Mouse (Mus musculus): Measurements from ENCODE around the gene Dnase1.
"Not testable (repeated sequence)": the region's sequence is repeated elsewhere in the genome, so short reads cannot be mapped to it uniquely, and the experiment has no call there.

Dnase1 gene

DNA sequence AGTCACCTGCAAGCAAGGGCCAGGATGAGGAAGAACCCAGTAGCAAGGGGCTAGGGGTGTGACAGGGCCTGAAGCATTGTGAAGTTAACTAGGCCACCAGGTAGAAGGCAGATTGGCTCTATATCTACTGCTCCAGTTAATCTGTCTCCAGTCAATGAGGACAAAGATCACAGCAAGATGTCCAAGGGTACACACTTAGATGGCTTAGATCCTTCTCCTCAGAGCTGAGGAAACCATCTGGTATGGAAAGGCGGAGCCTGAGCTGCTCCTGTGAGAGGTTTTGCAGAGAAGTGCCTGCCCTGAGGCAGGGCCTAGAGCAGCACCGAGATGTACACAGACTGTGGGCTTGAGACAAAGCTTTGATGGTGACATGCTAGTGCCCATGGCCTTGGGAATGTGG, 7.4 kb downstream of the Dnase1 start:
- no peak for DNase-seq (ENCODE audit: extremely low spot score, low spot score)

- no peak for DNase-seq (ENCODE audit: extremely low spot score, low spot score)
Observed at GRCm38 (mm10) chr16:4045524-4045923, 8.8 kb downstream of the Dnase1 start.

- DNase-seq (ENCODE audit: extremely low spot score, low spot score): no peak
Observed at GRCm38 (mm10) chr16:4052601-4053000, 15.9 kb downstream of the Dnase1 start.

DNA sequence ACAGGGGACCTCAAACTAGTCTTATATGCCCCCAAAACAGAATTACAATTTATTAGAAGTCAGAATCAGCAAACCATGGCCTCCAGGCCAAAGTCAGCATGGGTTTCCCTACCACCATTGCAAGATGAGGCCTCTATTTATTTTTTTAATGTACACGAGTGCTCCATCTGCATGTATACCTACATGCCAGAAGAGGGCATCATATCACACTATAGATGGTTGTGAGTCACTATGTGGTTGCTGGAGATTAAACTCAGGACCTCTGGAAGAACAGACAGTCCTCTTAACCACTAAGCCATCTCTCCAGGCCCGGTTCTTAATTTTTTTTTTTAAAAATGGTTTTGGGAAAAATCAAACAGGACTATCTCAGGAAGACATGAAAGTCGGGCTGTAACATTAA, 17.1 kb downstream of the Dnase1 start:
- DNase-seq (ENCODE audit: extremely low spot score, low spot score): no peak

GRCm38 (mm10) chr16:4064945-4065344, 28.2 kb downstream of the Dnase1 start:
- DNase-seq (ENCODE audit: extremely low spot score, low spot score): no peak

- no peak for DNase-seq (ENCODE audit: extremely low spot score, low spot score)
Observed at GRCm38 (mm10) chr16:4068588-4068987, 31.8 kb downstream of the Dnase1 start.

DNA sequence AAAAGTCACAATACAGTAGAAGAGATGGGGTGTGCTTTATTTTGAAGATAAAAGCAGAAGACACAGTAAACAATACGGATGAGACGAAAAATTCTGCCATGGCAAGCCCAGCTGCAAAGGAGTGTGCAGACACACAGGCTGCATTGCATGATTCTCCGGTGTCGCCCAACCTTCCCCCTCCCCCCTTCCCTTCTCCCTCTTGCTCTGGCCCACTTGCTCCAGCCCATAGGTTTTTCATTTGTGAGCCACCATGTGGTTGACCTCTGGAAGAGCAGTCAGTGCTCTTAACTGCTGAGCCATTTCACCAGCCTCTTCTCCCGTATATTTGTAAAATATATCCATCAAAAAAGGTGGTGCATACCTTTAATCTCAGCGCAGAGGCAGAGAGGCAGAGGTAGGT, 37.6 kb downstream of the Dnase1 start:
- DNase-seq (ENCODE audit: extremely low spot score, low spot score): no peak

DNA sequence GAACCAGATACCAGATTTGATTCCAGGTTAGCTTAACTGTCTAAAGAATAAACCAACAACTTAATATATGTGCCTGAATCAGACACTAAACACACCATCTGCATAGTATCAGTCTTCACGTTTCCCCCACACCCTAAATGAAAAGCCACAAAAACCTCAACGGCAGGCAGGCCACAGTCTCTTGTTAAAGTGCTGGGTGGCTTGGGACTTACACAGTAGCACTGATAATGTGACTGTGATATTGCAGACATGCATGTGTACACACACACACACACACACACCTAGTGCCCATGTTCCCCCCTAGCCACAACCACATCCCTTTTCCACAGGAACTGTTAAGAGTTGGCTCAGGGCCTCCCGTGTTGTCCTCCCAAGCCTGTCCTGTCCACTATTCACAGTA, 38.1 kb downstream of the Dnase1 start:
- no peak for DNase-seq (ENCODE audit: extremely low spot score, low spot score)

DNA sequence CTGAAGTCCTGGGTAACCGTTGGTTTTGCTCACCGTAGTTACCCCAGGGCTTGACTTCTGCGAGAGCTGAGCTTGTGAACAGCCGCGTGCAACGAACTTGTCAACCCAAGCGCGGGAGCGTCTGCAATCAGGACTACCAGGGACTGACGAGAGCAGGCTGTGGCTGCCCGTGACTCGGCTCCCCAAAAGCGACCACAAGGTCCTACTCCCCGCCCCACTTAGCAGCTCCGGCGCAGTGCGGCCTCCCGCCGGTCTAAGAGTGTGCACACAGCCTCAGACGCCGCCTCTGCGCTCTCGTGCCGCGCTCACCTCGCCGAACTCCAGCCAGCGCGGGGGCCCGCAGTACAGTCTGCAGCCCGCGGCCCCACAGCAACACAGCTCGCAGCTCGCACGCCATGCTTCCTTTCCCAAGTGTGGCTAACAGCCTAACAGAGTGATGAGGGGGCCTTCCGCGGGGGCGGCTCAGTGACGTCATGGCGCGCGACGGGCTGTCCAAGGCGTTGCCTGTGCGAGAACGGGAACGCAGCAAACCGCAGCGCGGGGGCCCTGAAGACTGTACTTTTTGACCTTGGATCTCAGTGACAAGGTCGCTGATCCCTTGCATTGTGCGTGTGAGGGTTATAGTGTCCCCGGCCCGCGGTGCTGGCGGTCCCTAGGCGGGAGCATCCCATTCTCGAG, 40.8 kb downstream of the Dnase1 start, which contains the start of gene Trap1:
Gene Trap1, minus strand, starts transcription at position 444 of the 678 bp plus-strand sequence.
- peak; percentile 95 for DNase-seq (ENCODE audit: extremely low spot score, low spot score)

GRCm38 (mm10) chr16:4078302-4078701, 41.6 kb downstream of the Dnase1 start:
- not testable (repeated sequence) for DNase-seq (ENCODE audit: extremely low spot score, low spot score)

DNA sequence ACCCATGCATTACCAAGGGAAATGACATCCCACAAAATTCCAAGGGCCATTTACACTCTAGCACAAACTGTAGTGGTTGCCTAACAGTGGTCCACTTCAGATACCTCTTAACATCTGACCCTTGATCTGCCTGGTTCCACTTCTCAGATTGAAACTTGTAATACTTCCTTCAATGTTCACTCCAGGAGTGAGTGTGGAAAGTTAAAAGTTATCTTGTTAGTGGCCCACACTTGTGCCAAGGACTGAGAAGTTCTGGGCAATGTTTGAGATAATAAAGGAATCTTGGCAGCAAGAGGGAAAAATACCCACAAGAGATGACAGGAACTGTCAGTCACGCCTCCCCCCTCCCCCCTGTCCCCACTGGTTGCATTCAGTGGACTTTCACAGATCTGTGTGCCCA, 42.9 kb downstream of the Dnase1 start:
- no peak for DNase-seq (ENCODE audit: extremely low spot score, low spot score)

- DNase-seq (ENCODE audit: extremely low spot score, low spot score): not testable (repeated sequence)
Observed at GRCm38 (mm10) chr16:4080419-4080818, 43.7 kb downstream of the Dnase1 start.

DNA sequence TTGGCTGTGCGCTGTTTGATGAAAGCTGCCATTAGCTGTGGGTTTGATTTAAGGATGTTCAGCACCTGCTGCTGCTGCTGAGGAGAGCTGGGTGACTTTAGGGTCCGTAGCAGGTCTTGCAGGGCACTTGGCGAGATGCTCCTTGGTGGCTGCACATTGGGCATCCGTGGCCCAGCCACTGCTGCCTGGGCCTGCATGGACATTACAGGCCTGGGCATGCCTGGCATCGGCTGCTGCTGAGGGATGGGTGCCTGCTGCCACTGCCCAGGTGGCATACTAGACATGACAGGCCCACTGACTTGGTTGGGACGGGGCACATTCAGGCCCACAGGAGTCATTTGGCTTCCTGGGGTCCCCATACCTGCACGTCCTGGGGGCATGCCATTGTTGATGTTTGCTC, 48.3 kb downstream of the Dnase1 start:
- no peak for DNase-seq (ENCODE audit: extremely low spot score, low spot score)

DNA sequence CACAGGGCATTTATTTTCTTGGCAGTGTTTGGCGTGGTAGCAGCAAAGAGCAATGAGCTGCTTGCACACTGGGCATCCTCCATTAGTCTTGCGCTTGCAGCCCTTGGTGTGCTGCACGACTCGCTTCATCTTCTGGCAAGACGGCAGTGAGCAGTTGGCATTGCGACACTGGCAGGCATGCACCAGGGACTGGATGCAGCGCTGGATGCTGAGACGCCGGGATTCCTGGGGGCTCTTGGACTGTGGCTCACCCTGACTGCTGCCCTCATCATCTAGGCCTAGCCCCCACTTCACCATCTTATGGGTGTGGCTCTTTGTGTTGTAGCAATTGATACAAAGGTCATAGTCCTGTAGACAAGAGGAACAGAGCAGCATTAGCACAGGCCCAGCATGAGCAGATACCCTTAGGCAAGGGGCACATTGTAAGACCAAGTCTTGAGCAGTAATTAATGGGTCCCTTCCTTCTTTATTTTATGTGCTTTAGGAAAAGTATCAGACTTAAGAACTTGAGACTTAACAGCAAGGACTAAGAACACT, 49.2 kb downstream of the Dnase1 start:
- DNase-seq (ENCODE audit: extremely low spot score, low spot score): no peak

DNA sequence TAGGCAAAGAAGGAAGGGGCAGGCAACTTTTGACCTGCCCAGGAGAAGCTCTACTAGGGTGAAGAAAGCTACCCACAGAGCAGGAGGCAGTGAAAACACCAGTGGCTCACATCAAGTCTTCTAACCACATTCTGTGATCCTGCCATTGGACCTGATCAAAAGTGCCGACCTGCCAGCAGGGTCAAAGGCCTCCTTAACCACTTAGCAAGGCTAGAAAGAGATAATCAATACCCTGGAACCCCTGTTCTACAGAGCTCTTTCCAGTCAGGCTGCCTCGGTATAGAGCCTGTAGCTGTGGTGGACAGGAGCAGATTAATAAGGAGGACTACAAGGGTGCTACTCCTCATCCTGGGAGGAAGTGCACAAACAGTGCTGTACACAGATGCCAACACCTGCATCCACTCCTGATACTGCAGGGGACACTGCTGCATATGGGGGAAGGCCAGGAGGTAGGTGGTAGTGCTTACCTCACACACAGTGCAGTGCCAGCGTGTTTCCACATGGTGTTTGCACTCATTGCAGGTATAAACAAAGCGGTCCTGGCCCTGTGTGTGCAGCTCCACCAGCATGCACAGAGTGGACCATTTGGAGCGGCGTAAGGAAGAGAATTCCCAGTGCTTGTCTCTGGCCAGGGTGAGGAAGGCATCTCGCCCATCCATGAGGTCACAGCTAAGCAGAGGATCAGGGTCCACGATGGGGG, 50.6 kb downstream of the Dnase1 start:
- no peak for DNase-seq (ENCODE audit: extremely low spot score, low spot score)
